Mouse (Mus musculus) neural tube, embryonic 12.5 days (tissue): ENCODE data around the gene Ccp110. TPM values are rescaled to one million over a fixed set of nuclear protein-coding genes. Genes with fewer than 3 reads are reported as not detected.

Experiments used
- ATAC-seq: fragments of 200-750 bp; cut with Nextera tagmentation; 2 replicates; pipeline ENCODE4 v1.8.0; 2017; ENCODE audit warnings: low read depth, mild to moderate bottlenecking, moderate TSS enrichment, moderate library complexity; ENCODE audit not compliant: low FRiP score
- H3K27ac ChIP-seq: fragments of 300-500 bp; sonication (generic); 2 replicates; pipeline ENCODE4 v1.5.1; 2016
- H3K27me3 ChIP-seq: fragments of 300-500 bp; sonication (generic); replicated peaks from 2 replicates; pipeline ENCODE4 v1.6.1; 2016; ENCODE audit warnings: mild to moderate bottlenecking
- H3K36me3 ChIP-seq: fragments of 300-500 bp; sonication (generic); 2 replicates; pipeline ENCODE4 v1.6.1; 2016; ENCODE audit warnings: mild to moderate bottlenecking
- H3K4me1 ChIP-seq: fragments of 300-500 bp; sonication (generic); 2 replicates; pipeline ENCODE4 v1.6.1; 2016
- H3K4me2 ChIP-seq: fragments of 300-500 bp; sonication (generic); replicated peaks from 2 replicates; pipeline ENCODE4 v1.6.1; 2016; ENCODE audit warnings: mild to moderate bottlenecking
- H3K4me3 ChIP-seq: fragments of 300-500 bp; sonication (generic); 2 replicates; pipeline ENCODE4 v1.5.1; 2016
- H3K9ac ChIP-seq: fragments of 300-500 bp; sonication (generic); 2 replicates; pipeline ENCODE4 v1.6.1; 2016; ENCODE audit warnings: mild to moderate bottlenecking
- H3K9me3 ChIP-seq: fragments of 300-500 bp; sonication (generic); 2 replicates; pipeline ENCODE4 v1.6.1; 2016; ENCODE audit warnings: mild to moderate bottlenecking
- WGBS: fragments of 180-500 bp; shearing (Covaris S2); methylation state at CpG from one replicate; pipeline ENCODE4 v1.1.7; 2016; 5-methylcytosine and 5-hydroxymethylcytosine counted together
- polyA plus RNA-seq: library from polyadenylated mRNA; unstranded; fragments of >200 nt; fragmentation: Nextera tagmentation; extraction: Ambion mirVana; gene quantifications from 2 replicates; pipeline ENCODE4 v1.2.1, GENCODE M21; 2016

Gene Ccp110
- polyA plus RNA-seq, 1 experiment from 2014 or later = 34.2 TPM

DNA sequence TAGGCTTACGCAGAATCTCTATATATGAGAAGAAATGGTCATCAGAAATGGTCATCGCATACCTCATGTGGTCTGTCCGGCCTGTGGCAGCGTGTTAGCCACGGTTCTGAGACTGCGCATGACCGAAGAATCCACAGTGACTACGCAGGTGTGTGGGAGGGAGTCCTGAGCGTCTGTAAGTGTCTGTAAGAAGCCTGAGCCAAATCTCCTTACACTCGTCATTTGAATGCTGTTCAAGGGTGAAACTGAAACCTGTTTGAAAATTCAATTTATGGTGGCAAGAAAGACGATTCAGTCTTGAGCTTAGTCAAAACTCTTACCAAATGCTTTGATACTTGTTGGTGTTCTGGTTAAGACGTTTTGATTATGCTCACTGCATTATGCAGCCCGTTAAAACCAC lies 20.9 kb downstream of the Ccp110 start:
- no peak overlapping the region for H3K4me3 ChIP-seq
- H3K36me3 ChIP-seq = peaks cover 59% of the 10 kb centered on the region
- no peak overlapping the region for H3K9ac ChIP-seq
- no peak overlapping the region for H3K4me2 ChIP-seq
- ATAC-seq = no peak
- no peaks in the 10 kb centered on the region for H3K9me3 ChIP-seq
- no peaks in the 10 kb centered on the region for H3K27me3 ChIP-seq
- no peaks in the 10 kb centered on the region for H3K4me1 ChIP-seq
- 94% methylated on average over 13 of the region's 13 CpGs for WGBS
- H3K27ac ChIP-seq = no peak overlapping the region

DNA sequence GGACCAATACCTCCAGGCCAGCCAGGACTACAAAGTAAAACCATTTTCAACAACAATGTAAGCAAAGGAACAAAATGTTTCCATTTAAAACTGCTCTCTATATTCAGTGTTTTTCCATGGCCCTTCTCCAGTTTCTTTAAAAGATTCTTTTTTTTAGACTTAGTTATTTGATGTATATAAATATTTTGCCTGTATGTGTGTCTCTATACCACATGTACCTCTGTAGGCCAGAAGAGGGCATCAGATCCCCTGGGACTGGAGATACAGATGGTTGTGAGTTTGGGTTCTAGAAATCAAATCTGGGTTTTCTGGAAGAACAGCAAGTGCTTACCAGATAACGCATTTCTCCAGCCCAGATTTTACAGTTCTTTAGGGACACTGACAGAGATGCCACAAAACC lies 26.4 kb downstream of the Ccp110 start:
- WGBS = 66% methylated on average over 1 of the region's 1 CpGs

DNA sequence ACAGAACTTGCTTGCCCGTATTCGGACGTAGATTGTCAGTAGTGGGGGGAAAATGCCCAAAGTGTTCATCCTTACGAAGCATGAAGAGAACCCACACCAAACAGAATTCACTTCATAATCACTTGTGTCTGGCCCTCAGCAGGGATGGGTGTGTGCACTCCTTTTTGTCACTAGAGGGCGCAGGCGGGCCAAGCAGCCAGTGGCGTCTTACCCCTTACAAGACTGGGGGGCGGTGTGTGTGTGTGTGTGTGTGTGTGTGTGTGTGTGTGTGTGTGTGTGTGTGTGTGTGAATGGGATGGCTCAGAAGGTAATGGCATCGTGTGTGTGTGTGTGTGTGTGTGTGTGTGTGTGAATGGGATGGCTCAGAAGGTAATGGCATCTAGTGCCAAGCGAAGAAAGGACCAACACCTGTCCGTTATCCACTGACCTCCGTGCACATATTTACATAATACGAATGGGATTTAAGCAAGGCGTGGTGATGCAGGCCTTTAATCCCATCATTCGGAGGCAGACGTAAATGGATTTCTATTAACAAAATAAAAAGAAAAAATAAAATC lies 27.7 kb downstream of the Ccp110 start, which contains the start of gene Vps35l:
TSS of gene Vps35l (plus strand) at position 252 of the 557 bp plus-strand sequence.
- Histone ChIP-seq H3K4me2 (peak within 1 kb of the TSS; percentile 82), H3K4me1 (peaks cover 6% of the 10 kb centered on the region; the same call in 1 of the 2 replicates), H3K27me3 (no peaks in the 10 kb centered on the region), H3K27ac (no peak within 1 kb of the TSS), H3K9ac (peak within 1 kb of the TSS; percentile 68), H3K9me3 (no peaks in the 10 kb centered on the region), H3K4me3 (peak within 1 kb of the TSS; percentile 71), H3K36me3 (peaks cover 8% of the 10 kb centered on the region; the same call in 1 of the 2 replicates)
- WGBS = 3% methylated on average over 15 of the region's 16 CpGs
- ATAC-seq = peak; percentile 90

More for the DNA sequence above, 26.4 kb downstream of the Ccp110 start:
- H3K9me3 ChIP-seq = no peaks in the 10 kb centered on the region
- peaks cover 6% of the 10 kb centered on the region; the same call in 1 of the 2 replicates for H3K4me1 ChIP-seq
- ATAC-seq = no peak
- no peak overlapping the region for H3K9ac ChIP-seq
- H3K27me3 ChIP-seq = no peaks in the 10 kb centered on the region
- H3K4me2 ChIP-seq = no peak overlapping the region
- H3K36me3 ChIP-seq = peaks cover 16% of the 10 kb centered on the region; the same call in 1 of the 2 replicates
- H3K4me3 ChIP-seq = no peak overlapping the region
- H3K27ac ChIP-seq = no peak overlapping the region

DNA sequence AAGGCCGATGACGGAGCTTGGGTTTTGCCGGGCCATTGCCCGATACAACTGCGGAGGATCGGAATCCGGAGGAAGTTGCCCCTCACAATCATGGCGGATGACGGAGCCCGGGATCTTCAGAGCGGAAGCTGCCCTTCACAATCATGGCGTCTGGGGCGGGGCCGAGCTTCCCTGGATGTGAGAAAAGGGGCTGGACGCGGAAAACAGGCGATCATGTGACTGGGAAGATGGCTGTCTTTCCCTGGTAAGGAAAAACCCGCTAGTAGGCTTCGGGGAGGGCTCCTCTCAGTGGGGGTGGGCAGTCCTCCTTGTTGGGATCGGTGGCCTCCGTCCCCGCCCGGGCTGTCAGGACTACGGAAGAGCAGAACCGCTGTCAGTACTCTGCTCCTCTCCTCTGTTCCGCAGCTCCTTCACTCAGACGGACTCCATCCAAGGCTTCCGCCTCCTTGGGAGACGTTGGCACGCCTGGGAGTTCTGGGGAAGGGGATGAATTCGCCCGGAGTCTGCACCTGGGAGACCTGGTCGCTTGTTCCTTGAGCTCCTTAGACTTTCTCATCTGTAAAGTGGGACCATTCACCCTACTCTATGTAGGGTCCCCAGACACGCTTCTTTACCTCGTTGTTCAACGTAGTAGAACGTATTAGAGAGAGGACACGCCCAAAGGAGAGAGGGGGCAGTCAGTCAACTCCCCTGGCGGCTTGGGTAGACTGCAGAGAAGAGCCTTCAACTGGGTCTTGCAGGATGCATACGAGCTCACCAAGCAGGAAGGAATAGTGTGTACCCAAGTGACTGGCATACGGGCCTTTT lies 28.4 kb downstream of the Ccp110 start:
- peak; percentile 96 for ATAC-seq
- Histone ChIP-seq H3K36me3 (peaks cover 8% of the 10 kb centered on the region; the same call in 1 of the 2 replicates), H3K9me3 (no peaks in the 10 kb centered on the region), H3K4me1 (peaks cover 6% of the 10 kb centered on the region; the same call in 1 of the 2 replicates), H3K4me2 (peak overlapping the region; percentile 82), H3K27me3 (no peaks in the 10 kb centered on the region), H3K27ac (no peak overlapping the region), H3K4me3 (peak overlapping the region; percentile 71), H3K9ac (peak overlapping the region; percentile 68)
- 2% methylated on average over 41 of the region's 41 CpGs for WGBS

DNA sequence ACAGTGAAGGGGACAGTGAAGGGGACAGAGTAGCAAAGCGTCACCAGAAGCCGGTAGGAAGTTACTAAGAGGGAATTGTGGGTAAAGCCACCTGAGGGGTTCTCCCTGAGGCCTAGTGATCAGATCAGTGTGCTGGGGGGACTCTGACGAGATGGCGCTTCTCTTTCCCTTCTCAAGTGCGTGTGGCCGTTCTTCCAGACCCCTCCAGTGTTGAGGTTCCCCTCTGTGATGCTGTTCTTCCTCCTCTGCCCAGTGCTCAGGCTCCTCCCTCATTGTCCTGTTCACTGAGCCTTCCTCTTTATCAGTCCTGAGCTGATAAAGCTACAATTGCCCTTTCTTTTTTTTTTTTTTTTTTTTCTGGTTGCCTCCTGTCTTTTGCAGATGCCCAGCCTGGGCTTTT lies 29.9 kb downstream of the Ccp110 start:
- peaks cover 22% of the 10 kb centered on the region for H3K36me3 ChIP-seq
- H3K9ac ChIP-seq = no peak overlapping the region
- H3K27ac ChIP-seq = no peak overlapping the region
- H3K4me3 ChIP-seq = no peak overlapping the region
- no peaks in the 10 kb centered on the region for H3K9me3 ChIP-seq
- no peak for ATAC-seq
- peaks cover 6% of the 10 kb centered on the region; the same call in 1 of the 2 replicates for H3K4me1 ChIP-seq
- WGBS = 83% methylated on average over 6 of the region's 6 CpGs
- no peaks in the 10 kb centered on the region for H3K27me3 ChIP-seq
- H3K4me2 ChIP-seq = no peak overlapping the region

DNA sequence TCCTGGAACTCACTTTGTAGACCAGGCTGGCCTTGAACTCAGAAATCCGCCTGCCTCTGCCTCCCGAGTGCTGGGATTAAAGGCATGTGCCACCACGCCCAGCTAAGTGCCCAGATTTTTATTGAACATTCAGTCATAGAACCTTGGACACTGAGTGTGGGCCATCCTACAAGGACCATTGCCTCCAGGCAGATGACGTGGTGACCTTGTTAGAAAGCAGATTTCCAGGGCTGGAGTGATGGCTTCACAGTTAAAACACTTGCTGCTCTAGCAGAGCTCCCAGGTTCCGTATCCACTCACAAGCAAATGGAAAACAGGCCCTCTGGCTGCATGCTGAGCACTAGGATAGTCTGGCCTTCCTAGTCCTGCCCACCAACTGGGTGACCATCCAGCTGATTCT lies 32.4 kb downstream of the Ccp110 start:
- H3K36me3 ChIP-seq = peaks cover 44% of the 10 kb centered on the region
- no peak overlapping the region for H3K4me2 ChIP-seq
- no peak overlapping the region for H3K27ac ChIP-seq
- H3K4me3 ChIP-seq = no peak overlapping the region
- no peaks in the 10 kb centered on the region for H3K27me3 ChIP-seq
- peaks cover 6% of the 10 kb centered on the region; the same call in 1 of the 2 replicates for H3K4me1 ChIP-seq
- no peak for ATAC-seq
- H3K9me3 ChIP-seq = no peaks in the 10 kb centered on the region
- WGBS = 87% methylated on average over 5 of the region's 5 CpGs
- no peak overlapping the region for H3K9ac ChIP-seq

DNA sequence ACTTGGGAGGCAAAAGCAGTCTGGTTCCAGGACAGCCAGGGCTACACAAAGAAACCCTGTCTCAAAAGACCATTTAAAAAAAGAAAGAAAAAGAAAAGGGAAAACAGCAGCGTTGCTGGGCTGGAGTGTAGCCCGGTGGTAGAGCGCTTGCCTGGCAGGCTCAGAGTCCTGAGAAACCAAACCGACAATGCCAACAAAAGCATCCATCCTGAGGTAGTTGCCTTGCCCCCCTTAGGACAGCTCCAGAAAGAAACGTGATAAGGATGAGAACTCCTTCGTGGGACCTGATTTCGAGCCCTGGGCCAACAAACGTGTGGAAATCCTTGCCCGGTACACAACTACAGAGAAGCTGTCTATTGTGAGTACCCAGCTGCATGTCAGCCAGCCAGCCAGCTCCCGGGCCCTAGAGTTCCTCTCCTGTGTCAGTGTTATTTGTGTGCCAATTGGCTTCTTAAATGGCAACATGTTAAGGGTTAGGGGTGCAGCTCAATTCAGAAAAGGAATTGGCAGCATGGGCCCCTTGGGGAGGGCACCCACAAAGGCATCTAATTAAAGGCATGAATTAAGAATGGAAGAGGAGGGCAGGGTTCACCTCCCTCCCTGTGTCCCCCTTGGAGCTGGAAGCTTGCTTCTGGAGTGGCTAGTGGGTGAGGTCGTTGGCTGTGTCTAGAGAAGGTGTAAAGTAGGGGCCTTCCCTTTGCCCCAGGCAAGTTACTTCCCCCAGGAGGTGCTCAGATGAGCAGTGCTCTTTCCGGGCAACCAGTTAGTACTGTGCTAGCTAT lies 35.7 kb downstream of the Ccp110 start:
- no peak overlapping the region for H3K4me2 ChIP-seq
- no peak overlapping the region for H3K4me3 ChIP-seq
- H3K36me3 ChIP-seq = peaks cover 75% of the 10 kb centered on the region
- WGBS = 93% methylated on average over 12 of the region's 12 CpGs
- H3K27ac ChIP-seq = no peak overlapping the region
- H3K9ac ChIP-seq = no peak overlapping the region
- no peak for ATAC-seq
- no peaks in the 10 kb centered on the region for H3K9me3 ChIP-seq
- H3K27me3 ChIP-seq = no peaks in the 10 kb centered on the region
- H3K4me1 ChIP-seq = no peaks in the 10 kb centered on the region

DNA sequence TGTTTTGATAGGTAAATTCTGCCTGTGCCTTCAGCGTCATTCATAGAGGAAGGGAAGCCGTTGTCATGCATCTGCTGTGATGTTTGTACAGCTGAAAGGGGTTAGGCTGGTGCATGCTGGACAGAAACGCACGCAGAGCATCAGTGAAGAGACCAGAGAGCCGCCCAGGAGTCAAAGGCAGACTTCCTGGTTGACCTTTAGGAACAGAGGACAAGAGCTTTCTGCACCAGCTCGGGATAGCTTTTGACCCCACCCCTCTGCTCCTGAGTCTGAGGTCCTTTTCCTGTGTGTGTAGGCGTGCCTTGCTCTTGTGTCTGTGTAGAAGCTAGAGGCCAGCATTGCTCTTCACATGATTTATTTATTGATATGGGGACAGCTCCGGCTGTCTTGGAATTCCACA lies 37.4 kb downstream of the Ccp110 start:
- peaks cover 86% of the 10 kb centered on the region for H3K36me3 ChIP-seq
- WGBS = 80% methylated on average over 8 of the region's 8 CpGs

DNA sequence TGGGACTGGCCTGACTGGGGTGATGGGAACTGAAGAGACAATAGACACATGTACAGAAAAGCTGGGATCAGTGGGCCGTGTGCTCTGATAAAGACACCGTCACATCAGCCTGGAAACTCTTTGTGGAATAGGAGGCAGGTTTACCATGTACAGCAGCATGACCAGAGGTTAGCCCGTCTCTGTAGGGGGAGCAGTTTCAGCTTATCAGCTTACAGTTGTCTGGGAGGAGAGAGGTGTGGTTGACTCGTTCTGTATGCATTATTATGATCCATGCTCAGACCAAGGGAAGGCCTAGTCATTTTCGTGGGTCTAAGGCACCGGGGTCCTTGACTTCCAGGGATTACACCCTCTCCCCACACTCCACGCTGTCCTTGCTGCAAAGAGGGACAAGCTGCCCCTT lies 39.3 kb downstream of the Ccp110 start:
- Histone ChIP-seq H3K4me3 (no peak overlapping the region), H3K9ac (no peak overlapping the region), H3K27me3 (no peaks in the 10 kb centered on the region), H3K36me3 (peaks cover 91% of the 10 kb centered on the region), H3K4me2 (no peak overlapping the region), H3K27ac (no peak overlapping the region), H3K4me1 (no peaks in the 10 kb centered on the region), H3K9me3 (no peaks in the 10 kb centered on the region)
- 91% methylated on average over 7 of the region's 7 CpGs for WGBS
- ATAC-seq = no peak

More for the DNA sequence above, 37.4 kb downstream of the Ccp110 start:
- no peak for ATAC-seq
- Histone ChIP-seq H3K4me3 (no peak overlapping the region), H3K4me1 (no peaks in the 10 kb centered on the region), H3K27me3 (no peaks in the 10 kb centered on the region), H3K9me3 (no peaks in the 10 kb centered on the region), H3K4me2 (no peak overlapping the region), H3K9ac (no peak overlapping the region), H3K27ac (no peak overlapping the region)

DNA sequence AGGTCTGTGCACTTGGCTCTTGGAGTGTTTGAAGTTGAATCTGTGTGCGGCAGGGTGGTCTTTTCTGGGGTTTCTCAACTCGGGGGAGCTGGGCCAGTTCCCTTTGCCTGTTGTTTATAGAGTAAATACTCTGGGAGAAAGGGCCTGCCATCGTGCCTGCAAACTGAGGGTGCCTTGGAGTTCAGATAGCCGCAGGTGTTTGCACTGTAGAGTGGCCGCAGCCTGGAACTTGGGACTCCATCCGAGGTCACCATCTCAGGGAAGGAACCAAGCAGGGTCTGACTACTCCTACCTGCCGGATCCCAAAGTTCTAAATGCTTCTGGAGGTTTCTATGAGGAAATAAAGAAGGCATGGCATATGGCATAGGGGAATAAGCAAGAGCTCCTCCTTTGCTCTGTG lies 43.4 kb downstream of the Ccp110 start:
- peaks cover 63% of the 10 kb centered on the region for H3K36me3 ChIP-seq

DNA sequence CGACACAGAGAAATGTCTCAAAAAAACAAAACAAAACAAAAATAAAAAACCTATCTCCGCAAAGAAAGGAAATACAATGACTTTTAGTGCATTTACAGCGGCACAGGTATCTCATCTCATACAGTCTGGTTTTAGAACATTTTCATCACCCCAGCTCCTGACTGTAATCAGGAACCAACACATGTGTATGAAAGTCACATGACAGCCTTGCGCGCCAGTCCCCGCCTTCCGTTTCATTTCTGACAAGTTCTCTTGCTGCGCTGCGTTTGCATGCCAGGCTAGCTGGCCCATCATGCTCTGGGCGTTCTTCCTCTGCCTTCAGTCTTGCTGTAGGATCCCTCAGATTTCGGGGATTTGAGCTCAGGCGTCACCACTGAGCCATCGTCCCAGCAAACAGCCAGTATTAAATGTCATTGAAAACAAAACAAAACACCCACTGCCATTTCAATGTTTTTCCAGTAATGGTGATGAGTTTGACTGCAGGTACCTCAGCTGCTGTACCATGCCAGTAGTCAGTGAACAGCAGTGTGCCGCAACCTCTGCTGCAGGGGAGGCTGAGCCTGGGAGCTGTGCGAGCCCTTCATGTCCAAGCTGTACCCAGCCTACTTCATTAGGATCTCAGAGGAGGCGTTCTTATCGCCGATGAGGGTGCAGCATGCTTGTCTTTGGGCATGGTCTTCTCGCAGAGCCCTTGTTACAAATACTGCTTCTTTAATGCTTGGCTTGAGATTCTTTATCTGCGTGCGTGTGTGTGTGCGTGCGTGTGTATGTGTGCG lies 44.3 kb downstream of the Ccp110 start:
- peaks cover 64% of the 10 kb centered on the region for H3K36me3 ChIP-seq

More for the DNA sequence above, 43.4 kb downstream of the Ccp110 start:
- Histone ChIP-seq H3K27me3 (no peaks in the 10 kb centered on the region), H3K4me3 (no peak overlapping the region), H3K27ac (no peak overlapping the region), H3K9me3 (no peaks in the 10 kb centered on the region), H3K4me2 (no peak overlapping the region), H3K9ac (no peak overlapping the region), H3K4me1 (no peaks in the 10 kb centered on the region)
- WGBS = 90% methylated on average over 7 of the region's 7 CpGs
- no peak for ATAC-seq

More for the DNA sequence above, 44.3 kb downstream of the Ccp110 start:
- Histone ChIP-seq H3K9me3 (no peaks in the 10 kb centered on the region), H3K27ac (no peak overlapping the region), H3K4me1 (no peaks in the 10 kb centered on the region), H3K27me3 (no peaks in the 10 kb centered on the region), H3K9ac (no peak overlapping the region), H3K4me3 (no peak overlapping the region), H3K4me2 (no peak overlapping the region)
- 95% methylated on average over 24 of the region's 24 CpGs for WGBS
- ATAC-seq = no peak
